Mouse (Mus musculus) splenic B cell, adult 2 months (primary cell): ENCODE results near the gene Kif11.

Source experiments
- DNase-seq: peaks from one replicate; pipeline ENCODE4 v3.0.0-alpha.2; 2011; ENCODE audit warnings: low read depth, low spot score
- H3K27me3 ChIP-seq: 2 replicates; pipeline ENCODE4 v1.6.1; 2012; ENCODE audit warnings: mild to moderate bottlenecking, low read length, moderate library complexity, mixed read lengths; ENCODE audit not compliant: control insufficient read depth, poor library complexity, insufficient read depth, severe bottlenecking
- H3K36me3 ChIP-seq: 2 replicates; pipeline ENCODE4 v1.6.1; 2012; ENCODE audit warnings: mild to moderate bottlenecking, low read length, moderate library complexity, mixed read lengths; ENCODE audit not compliant: control insufficient read depth, poor library complexity, insufficient read depth, severe bottlenecking

The Kif11 gene

GRCm38 (mm10) chr19:37375755-37376615, at the start of gene Kif11:
TSS of gene Kif11 (plus strand) at chr19:37376403.
- Histone ChIP-seq H3K36me3 (no peaks in the 10 kb centered on the region), H3K27me3 (no peaks in the 10 kb centered on the region)
- peak; percentile 99 for DNase-seq

- Histone ChIP-seq H3K27me3 (no peaks in the 10 kb centered on the region), H3K36me3 (peaks cover 6% of the 10 kb centered on the region; the same call in 1 of the 2 replicates)
- DNase-seq: no peak
Observed at GRCm38 (mm10) chr19:37327216-37327615, 49.0 kb upstream of the Kif11 start.

GRCm38 (mm10) chr19:37332726-37333125, 43.5 kb upstream of the Kif11 start:
- Histone ChIP-seq H3K36me3 (peaks cover 6% of the 10 kb centered on the region; the same call in 1 of the 2 replicates), H3K27me3 (no peaks in the 10 kb centered on the region)
- DNase-seq: no peak

DNA sequence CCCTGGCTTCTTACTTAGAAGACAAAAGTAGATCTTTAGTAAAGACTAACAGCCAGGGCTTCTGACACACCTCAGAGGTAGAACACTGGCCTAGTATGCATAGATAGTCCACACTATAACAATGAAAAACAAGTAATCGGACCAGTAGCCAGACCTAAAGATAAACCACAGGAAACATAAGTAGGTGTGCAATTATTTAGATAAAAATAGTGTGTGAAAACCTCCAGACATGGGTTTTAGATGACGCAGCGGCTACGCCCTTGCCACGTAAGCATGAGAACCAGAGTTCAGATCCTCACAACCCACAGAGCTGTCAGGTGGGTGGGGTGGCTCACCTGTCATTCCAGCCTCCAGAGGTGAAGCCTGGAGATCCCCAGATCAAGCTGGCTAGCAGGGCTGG, 42.8 kb upstream of the Kif11 start:
- no peak for DNase-seq
- Histone ChIP-seq H3K27me3 (no peaks in the 10 kb centered on the region), H3K36me3 (peaks cover 6% of the 10 kb centered on the region; the same call in 1 of the 2 replicates)

DNA sequence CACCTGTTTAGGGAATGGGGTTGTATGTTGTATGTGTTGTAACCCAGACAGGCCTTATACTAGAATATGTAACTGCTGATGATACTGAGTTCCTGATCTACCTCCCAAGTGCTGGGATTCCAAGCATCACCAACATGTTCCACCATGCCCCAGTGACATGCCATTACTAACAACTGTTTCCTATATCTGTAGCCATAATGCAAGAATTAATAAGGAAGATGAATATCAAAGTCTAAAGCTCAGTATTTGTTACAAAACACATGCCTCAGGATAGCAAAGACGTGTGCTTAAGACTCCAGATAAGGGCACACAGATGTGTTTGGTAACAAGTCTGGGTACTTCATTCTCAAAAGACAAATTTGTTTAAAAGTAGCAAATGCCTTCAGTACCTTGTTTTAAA, 40.8 kb upstream of the Kif11 start:
- no peak for DNase-seq
- H3K36me3 ChIP-seq: no peaks in the 10 kb centered on the region; the same call in 1 of the 2 replicates
- H3K27me3 ChIP-seq: no peaks in the 10 kb centered on the region

GRCm38 (mm10) chr19:37337752-37338151, 38.5 kb upstream of the Kif11 start, which contains the start of gene Ide:
TSS of gene Ide (minus strand) at chr19:37337852.
- DNase-seq: no peak
- no peaks in the 10 kb centered on the region for H3K36me3 ChIP-seq
- no peaks in the 10 kb centered on the region for H3K27me3 ChIP-seq

GRCm38 (mm10) chr19:37340495-37340894, 35.7 kb upstream of the Kif11 start:
- no peak for DNase-seq
- Histone ChIP-seq H3K27me3 (no peaks in the 10 kb centered on the region), H3K36me3 (no peaks in the 10 kb centered on the region)

DNA sequence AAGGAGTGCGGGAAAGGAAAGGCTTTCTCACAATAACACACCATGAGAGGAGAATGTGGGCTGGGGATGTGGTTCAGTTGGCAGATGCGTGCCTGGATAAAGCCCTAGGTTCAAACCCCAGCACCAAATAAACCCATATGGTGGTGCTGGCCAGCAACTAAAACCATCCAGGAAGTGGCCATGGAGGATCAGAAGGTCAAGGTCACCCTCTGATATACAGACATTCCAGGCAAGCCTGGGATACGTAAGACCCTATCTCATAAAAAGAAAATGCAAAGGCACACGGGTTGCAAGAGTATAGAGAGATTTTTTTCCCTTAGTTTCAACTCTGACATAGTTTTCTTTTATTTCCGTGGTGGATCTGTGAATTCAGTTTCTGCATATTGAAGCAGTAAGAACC, 35.3 kb upstream of the Kif11 start:
- Histone ChIP-seq H3K27me3 (no peaks in the 10 kb centered on the region), H3K36me3 (no peaks in the 10 kb centered on the region)
- no peak for DNase-seq

DNA sequence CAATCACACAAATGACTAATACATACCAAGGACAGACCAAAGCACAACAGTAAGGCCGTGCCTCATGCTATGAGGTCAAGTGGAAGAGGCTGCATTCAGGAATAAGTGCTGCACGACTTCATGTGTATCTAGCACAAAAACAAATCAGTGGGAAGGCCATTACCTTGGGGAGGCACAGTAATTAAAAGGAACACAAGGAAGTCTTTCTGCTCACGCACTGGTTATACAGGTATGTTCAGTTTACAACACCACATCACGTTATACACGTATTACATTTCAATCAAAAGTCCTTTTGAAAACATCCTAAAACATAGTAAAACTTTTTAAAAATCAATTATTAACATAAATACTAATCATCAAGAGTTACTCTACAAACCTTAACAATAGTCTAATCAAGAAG, 32.3 kb upstream of the Kif11 start:
- Histone ChIP-seq H3K27me3 (no peaks in the 10 kb centered on the region), H3K36me3 (no peaks in the 10 kb centered on the region)
- no peak for DNase-seq

DNA sequence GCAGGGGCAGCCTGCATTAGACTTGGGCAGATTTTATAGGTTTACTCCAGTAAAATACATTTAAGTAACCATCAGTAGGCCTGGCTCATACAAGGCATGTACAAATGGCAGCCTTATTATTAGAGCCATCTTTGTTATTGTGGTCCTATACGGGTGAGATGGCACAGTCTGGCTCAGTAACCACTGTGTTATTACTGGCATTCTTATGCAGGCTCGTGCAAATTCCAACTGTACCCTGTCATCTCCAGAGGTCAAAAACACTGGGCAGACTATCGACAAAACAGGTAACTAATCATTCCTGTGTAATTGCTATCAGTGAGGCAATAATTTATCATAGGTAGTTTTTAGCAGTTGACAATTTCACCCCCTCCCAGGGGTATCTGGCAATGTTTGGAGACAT, 29.9 kb upstream of the Kif11 start:
- no peak for DNase-seq
- Histone ChIP-seq H3K36me3 (no peaks in the 10 kb centered on the region), H3K27me3 (no peaks in the 10 kb centered on the region)

DNA sequence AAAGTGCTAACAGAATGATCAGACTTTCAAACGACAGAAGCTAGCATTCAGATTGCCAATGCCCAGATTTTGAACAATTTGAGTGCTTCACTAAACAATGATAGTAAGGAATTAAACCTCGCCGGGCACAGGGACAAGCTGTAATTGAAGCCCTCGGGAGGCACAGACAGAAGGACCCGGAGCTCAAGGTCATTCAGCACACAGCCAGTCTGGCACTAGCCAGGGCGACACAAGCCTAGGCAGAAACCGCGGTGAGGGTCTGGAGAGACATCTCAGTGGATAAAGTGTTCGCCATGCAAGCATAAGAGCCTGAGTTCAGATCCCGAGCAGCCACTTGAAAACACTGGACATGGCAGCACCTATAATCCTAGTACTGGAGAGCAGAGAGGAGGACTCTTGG, 27.9 kb upstream of the Kif11 start:
- H3K36me3 ChIP-seq: peaks cover 3% of the 10 kb centered on the region
- H3K27me3 ChIP-seq: no peaks in the 10 kb centered on the region
- no peak for DNase-seq

GRCm38 (mm10) chr19:37348952-37349351, 27.3 kb upstream of the Kif11 start:
- no peaks in the 10 kb centered on the region for H3K27me3 ChIP-seq
- H3K36me3 ChIP-seq: peaks cover 3% of the 10 kb centered on the region

GRCm38 (mm10) chr19:37352756-37353155, 23.4 kb upstream of the Kif11 start:
- Histone ChIP-seq H3K36me3 (peaks cover 3% of the 10 kb centered on the region), H3K27me3 (no peaks in the 10 kb centered on the region)
- DNase-seq: no peak

More at GRCm38 (mm10) chr19:37348952-37349351, 27.3 kb upstream of the Kif11 start:
- no peak for DNase-seq

GRCm38 (mm10) chr19:37353331-37353730, 22.9 kb upstream of the Kif11 start:
- Histone ChIP-seq H3K36me3 (peaks cover 3% of the 10 kb centered on the region), H3K27me3 (no peaks in the 10 kb centered on the region)
- no peak for DNase-seq

DNA sequence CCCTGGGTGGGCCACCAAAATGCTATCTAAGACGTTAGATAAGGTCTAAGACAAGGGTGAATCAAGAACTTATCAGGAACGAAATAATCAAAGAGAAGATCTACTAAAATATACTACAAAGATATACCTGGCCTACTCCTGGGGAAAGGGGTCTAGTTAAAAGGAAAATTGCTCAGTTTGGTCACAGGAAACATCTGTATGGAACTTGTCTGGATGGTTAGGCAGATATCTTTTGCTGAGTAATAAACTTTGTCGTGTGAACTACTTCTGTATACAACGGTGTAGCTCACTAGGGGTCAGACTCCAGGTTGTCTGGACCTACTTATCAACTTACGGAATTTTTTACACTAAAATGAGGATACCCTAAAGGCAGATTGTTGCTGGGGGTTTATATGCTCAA, 16.2 kb upstream of the Kif11 start:
- no peaks in the 10 kb centered on the region for H3K36me3 ChIP-seq
- H3K27me3 ChIP-seq: no peaks in the 10 kb centered on the region
- DNase-seq: no peak
